Mouse (Mus musculus): ENCODE data around the gene Ppp1r3e. TPM values are rescaled to one million over a fixed set of nuclear protein-coding genes. Genes with fewer than 3 reads are reported as not detected.

Ppp1r3e gene
- polyA plus RNA-seq (2012; rRNA removed) = 17.8 and 24.4 TPM in 2 replicates

- WGBS = under 1% methylated on average over 61 of the region's 61 CpGs
- peak within 1 kb of the TSS; percentile 77 for H3K4me3 ChIP-seq (replicated peaks; ENCODE audit: extremely low read depth, low read depth, low read length)
- peaks cover 3% of the 10 kb centered on the region; the same call in 1 of the 2 replicates for H3K4me1 ChIP-seq (ENCODE audit: control insufficient read depth, insufficient read depth, low read length)
- TF ChIP-seq CTCF (IDR thresholded peaks at IDR 0.05; ENCODE audit: insufficient read depth, low read length) = no peak
- TF ChIP-seq POLR2A (IDR thresholded peaks at IDR 0.05; ENCODE audit: borderline replicate concordance, extremely low read depth, low read depth, low read length) = no peak
- DNase-seq = peak; percentile 77
Observed at GRCm38 (mm10) chr14:54877048-54877715, at the start of gene Ppp1r3e. Gene Ppp1r3e (minus strand): TSS chr14:54877550.

DNA sequence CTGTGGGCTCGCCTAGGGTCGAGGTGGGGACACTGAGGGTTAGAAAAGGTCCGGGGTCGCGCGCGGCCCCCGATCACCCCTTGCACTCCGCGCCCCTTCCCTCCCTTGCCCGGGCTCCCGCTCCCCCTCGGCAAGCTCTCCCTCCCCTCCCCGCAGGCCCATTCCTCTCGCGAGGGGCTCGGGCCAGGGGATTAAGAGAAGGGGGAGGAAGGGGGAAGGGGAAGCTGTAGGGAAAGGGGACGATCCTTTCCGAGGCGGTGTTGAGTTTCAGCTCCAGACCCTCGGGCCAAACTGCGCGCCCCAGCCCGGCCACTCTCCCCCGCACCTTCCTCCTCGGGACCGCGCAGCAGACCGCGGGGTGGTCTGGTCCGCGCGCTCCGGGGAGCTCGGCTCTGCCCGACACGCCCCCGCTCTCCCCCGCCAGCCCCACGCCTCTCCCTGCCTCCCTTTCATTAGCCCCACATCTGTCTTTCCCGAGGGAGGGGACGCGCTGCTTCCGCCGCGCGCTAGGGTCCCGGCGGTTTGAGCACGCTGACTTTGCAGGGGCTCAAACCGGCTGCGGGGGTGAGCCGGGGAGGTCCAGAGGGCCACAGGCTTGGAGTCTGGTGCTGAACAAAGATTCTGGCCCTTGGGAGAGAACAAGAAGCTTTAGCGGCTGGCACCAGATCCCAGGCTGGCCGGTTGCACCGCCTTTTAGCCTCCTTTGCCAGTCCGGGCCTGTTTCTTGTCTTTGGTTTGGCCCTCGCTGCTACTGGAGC is 49.2 kb upstream of the Ppp1r3e start:
- peaks cover 5% of the 10 kb centered on the region; the same call in 1 of the 2 replicates for H3K4me1 ChIP-seq (ENCODE audit: control insufficient read depth, insufficient read depth, low read length)
- WGBS = under 1% methylated on average over 57 of the region's 58 CpGs
- peak; percentile 29 for DNase-seq
- H3K4me3 ChIP-seq (replicated peaks; ENCODE audit: extremely low read depth, low read depth, low read length) = peak overlapping the region; percentile 48
- TF ChIP-seq CTCF (IDR thresholded peaks at IDR 0.05; ENCODE audit: insufficient read depth, low read length) = no peak
- no peak for TF ChIP-seq POLR2A (IDR thresholded peaks at IDR 0.05; ENCODE audit: borderline replicate concordance, extremely low read depth, low read depth, low read length)

GRCm38 (mm10) chr14:54925349-54926342 is 48.3 kb upstream of the Ppp1r3e start, which contains the start of gene Efs:
Gene Efs (minus strand): TSS chr14:54926126.
- H3K4me3 ChIP-seq (replicated peaks; ENCODE audit: extremely low read depth, low read depth, low read length) = peak within 1 kb of the TSS; percentile 48
- 6% methylated on average over 57 of the region's 57 CpGs for WGBS
- H3K4me1 ChIP-seq (ENCODE audit: control insufficient read depth, insufficient read depth, low read length) = peaks cover 5% of the 10 kb centered on the region; the same call in 1 of the 2 replicates
- peak; percentile 47 for DNase-seq
- TF ChIP-seq CTCF (IDR thresholded peaks at IDR 0.05; ENCODE audit: insufficient read depth, low read length) (no peak), POLR2A (IDR thresholded peaks at IDR 0.05; ENCODE audit: borderline replicate concordance, extremely low read depth, low read depth, low read length) (0 out of 2 replicates have a peak, but pooled peaks have one; percentile 4)

- DNase-seq = peak; percentile 13
- no peak for TF ChIP-seq POLR2A (IDR thresholded peaks at IDR 0.05; ENCODE audit: borderline replicate concordance, extremely low read depth, low read depth, low read length)
- TF ChIP-seq CTCF (IDR thresholded peaks at IDR 0.05; ENCODE audit: insufficient read depth, low read length) = no peak
Observed at GRCm38 (mm10) chr14:54924641-54925348, 47.4 kb upstream of the Ppp1r3e start.

DNA sequence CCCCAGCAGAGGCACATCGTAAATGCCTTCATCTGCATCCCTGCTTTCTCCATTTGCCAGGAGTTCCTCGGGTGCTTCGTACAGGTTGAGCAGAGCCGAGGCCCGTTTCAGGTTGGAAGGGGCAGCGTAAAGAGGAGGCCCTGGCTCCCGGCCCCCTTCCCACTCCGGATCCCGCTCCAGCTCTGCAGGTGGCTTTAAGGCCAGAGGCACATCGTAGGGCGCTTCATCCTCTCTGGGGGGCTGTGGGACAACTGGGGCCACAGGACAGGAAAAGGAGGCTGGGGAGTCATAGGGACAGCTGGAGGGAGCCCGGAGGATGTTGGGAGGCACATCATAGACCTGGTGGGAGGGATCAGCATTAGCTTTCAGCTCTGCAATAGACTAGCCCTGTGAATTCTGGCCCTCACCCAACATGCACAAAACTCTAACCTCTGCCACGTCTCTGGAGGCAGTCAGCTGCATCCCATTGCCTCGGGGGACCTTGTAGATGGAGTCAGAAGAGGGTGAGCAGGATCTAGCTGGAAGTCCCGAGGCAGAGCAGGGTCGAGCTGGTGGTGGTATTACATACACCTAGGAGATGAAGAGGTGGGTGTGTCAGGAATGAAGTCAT is 42.8 kb upstream of the Ppp1r3e start:
- DNase-seq = no peak
- Histone ChIP-seq H3K4me1 (ENCODE audit: control insufficient read depth, insufficient read depth, low read length) (no peaks in the 10 kb centered on the region), H3K4me3 (replicated peaks; ENCODE audit: extremely low read depth, low read depth, low read length) (no peak overlapping the region)
- 83% methylated on average over 16 of the region's 16 CpGs for WGBS
- TF ChIP-seq CTCF (IDR thresholded peaks at IDR 0.05; ENCODE audit: insufficient read depth, low read length) (no peak), POLR2A (IDR thresholded peaks at IDR 0.05; ENCODE audit: borderline replicate concordance, extremely low read depth, low read depth, low read length) (no peak)

More at GRCm38 (mm10) chr14:54924641-54925348, 47.4 kb upstream of the Ppp1r3e start:
- Histone ChIP-seq H3K4me1 (ENCODE audit: control insufficient read depth, insufficient read depth, low read length) (peaks cover 5% of the 10 kb centered on the region; the same call in 1 of the 2 replicates), H3K4me3 (replicated peaks; ENCODE audit: extremely low read depth, low read depth, low read length) (no peak overlapping the region)
- WGBS = 54% methylated on average over 7 of the region's 7 CpGs

GRCm38 (mm10) chr14:54913343-54913742 is 36.0 kb upstream of the Ppp1r3e start:
- H3K4me1 ChIP-seq (ENCODE audit: control insufficient read depth, insufficient read depth, low read length) = peaks cover 4% of the 10 kb centered on the region
- no peak for DNase-seq
- TF ChIP-seq CTCF (IDR thresholded peaks at IDR 0.05; ENCODE audit: insufficient read depth, low read length) (no peak), POLR2A (IDR thresholded peaks at IDR 0.05; ENCODE audit: borderline replicate concordance, extremely low read depth, low read depth, low read length) (no peak)
- WGBS = 15% methylated on average over 10 of the region's 10 CpGs
- H3K4me3 ChIP-seq (replicated peaks; ENCODE audit: extremely low read depth, low read depth, low read length) = peak overlapping the region; percentile 70

- peaks cover 4% of the 10 kb centered on the region for H3K4me1 ChIP-seq (ENCODE audit: control insufficient read depth, insufficient read depth, low read length)
- WGBS = under 1% methylated on average over 28 of the region's 28 CpGs
- H3K4me3 ChIP-seq (replicated peaks; ENCODE audit: extremely low read depth, low read depth, low read length) = peak within 1 kb of the TSS; percentile 70
- DNase-seq = peak; percentile 66
- TF ChIP-seq CTCF (IDR thresholded peaks at IDR 0.05; ENCODE audit: insufficient read depth, low read length) (no peak), POLR2A (IDR thresholded peaks at IDR 0.05; ENCODE audit: borderline replicate concordance, extremely low read depth, low read depth, low read length) (peak; percentile 75; the same call in 1 of the 2 replicates)
Observed at GRCm38 (mm10) chr14:54912886-54913285, 35.5 kb upstream of the Ppp1r3e start, which contains the start of gene Slc22a17. Gene Slc22a17 (minus strand): TSS chr14:54913132.

Data from lung, adult 2 months (tissue).